Mouse (Mus musculus) testis, adult 10 weeks (tissue): ENCODE data around the gene Slc22a18. TPM values are rescaled to one million over a fixed set of nuclear protein-coding genes. Genes with fewer than 3 reads are reported as not detected.

ENCODE experiments used
- polyA plus RNA-seq: library from polyadenylated mRNA; stranded (reverse); fragments of 350-450 nt; fragmentation: Illumina TruSeq; extraction: RNeasy Lipid Tissue Mini Kit (QIAGEN cat#74804); gene quantifications from one replicate; pipeline ENCODE4 v1.2.3, GENCODE M21; 2014; ENCODE audit warnings: low read depth, low replicate concordance

Gene Slc22a18
- 0.39 TPM for polyA plus RNA-seq

DNA sequence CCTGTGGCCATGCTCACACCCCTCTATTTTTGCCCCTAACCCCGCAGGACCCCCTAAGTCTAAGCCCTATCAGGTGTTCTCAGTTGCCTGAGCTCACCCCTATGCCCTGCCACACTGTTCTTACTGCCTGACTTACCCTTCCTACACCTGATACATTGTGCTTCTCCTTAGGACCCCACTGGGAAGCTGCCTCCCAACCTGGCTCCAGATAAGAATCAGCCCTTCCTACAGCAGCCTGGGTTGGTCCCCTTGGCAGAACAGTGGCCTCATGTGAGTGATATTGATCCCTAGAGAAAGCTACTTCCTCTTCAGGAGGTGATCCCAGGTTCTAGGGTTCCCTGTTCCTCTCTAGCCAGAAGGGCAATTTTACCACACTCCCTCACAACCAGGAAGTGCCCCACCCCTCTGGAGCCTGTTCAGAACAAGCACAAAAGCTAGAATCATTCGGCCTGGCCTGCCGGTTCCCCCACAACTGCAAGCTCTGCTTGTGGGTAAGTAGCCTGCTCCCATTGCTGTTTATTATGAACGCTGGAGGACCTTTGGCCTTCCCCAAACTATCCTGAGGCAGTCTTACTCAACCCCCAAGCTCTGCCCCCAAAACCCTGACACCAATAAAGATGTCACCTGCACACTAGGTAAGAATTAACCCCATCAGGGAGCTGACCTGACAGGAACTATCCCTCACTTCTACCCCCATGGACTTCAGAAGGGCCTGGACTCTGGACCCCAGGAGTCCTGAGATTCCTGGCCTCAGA is at the start of gene Slc22a18:
TSS of gene Slc22a18 (plus strand) at position 390 of the 755 bp plus-strand sequence.

GRCm38 (mm10) chr7:143460874-143461273 is 12.7 kb upstream of the Slc22a18 start, which contains the start of gene Cdkn1c:
Cdkn1c (minus strand) TSS chr7:143461050.

DNA sequence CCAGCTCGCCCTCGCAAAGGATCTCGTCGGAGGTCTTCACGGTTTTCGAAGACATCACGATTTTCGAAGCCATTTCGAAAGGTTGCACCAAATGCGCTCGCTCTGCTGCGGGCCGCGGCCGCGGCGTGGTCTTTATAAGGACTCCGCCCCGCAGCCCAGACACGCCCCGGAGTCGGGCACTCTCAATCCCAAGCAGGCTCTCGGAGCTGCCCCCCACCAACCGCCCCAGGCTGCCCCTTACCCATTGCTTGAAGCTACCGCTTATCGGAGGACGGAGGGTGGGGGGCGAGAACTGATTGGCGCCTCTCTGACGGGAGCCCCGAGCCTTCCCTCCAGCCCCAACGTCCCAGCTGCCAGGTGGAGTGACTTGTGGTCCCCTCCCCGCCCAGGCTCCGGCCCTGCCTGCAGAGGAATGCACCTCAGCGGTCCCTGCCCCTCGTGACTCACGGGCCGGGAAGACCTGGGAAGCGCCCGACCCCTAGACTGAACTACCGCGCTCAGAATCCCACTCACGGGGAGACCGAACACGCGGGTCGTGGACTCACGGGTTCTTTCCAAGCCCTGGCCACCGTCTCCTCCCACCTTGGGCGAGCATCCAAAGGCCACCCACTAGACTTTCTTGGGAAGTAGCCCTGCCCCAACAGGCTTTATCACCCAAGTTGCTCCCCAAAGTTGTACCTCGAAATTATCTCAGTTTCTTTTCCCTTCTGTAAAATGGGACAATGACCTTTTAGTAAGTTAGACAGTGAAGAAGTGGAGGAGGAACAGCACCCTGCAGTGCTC is 29.1 kb downstream of the Slc22a18 start, which contains the start of gene Phlda2:
TSS of gene Phlda2 (minus strand) at position 733 of the 783 bp plus-strand sequence.

Other genes with a start within 250 kb of the Slc22a18 start
- 5.7 TPM for gene Cdkn1c, start 12.7 kb upstream of the Slc22a18 start, polyA plus RNA-seq
- gene Phlda2, start 29.4 kb downstream of the Slc22a18 start, polyA plus RNA-seq = not detected
- 131 TPM for gene Nap1l4, start 75.4 kb downstream of the Slc22a18 start, polyA plus RNA-seq
- gene Cars, start 126.4 kb downstream of the Slc22a18 start, polyA plus RNA-seq = 20.1 TPM
- gene Tnfrsf26, start 155.0 kb downstream of the Slc22a18 start, polyA plus RNA-seq = 0.06 TPM
- gene Tnfrsf22, start 175.9 kb downstream of the Slc22a18 start, polyA plus RNA-seq = 1.5 TPM
- gene Tnfrsf23, start 212.1 kb downstream of the Slc22a18 start, polyA plus RNA-seq = 0.71 TPM